Mouse (Mus musculus): Measurements from ENCODE around the gene Aldh3b1. TPM values are rescaled to one million over a fixed set of nuclear protein-coding genes. Genes with fewer than 3 reads are reported as not detected.
"Not testable (repeated sequence)": the region's sequence is repeated elsewhere in the genome, so short reads cannot be mapped to it uniquely, and the experiment has no call there.

Gene Aldh3b1
- polyA plus RNA-seq, 1 experiment from 2014 or later: 2.1 TPM

GRCm38 (mm10) chr19:3960211-3960610 lies 30.6 kb upstream of the Aldh3b1 start:
- Histone ChIP-seq H3K9ac (replicated peaks; ENCODE audit: low read depth, low read length) (no peak overlapping the region), H3K4me1 (ENCODE audit: control insufficient read depth, insufficient read depth, low read length) (no peaks in the 10 kb centered on the region), H3K27me3 (ENCODE audit: control insufficient read depth, insufficient read depth, low read length) (no peaks in the 10 kb centered on the region), H3K36me3 (ENCODE audit: control insufficient read depth, insufficient read depth, low read length) (no peaks in the 10 kb centered on the region), H3K4me2 (ENCODE audit: low read depth, low read length) (no peak overlapping the region), H3K9me3 (ENCODE audit: control insufficient read depth, low read length) (no peaks in the 10 kb centered on the region), H3K4me3 (ENCODE audit: low read depth, low read length) (no peak overlapping the region), H3K27ac (ENCODE audit: low read depth, low read length) (no peak overlapping the region)
- ATAC-seq (ENCODE audit: low read depth): no peak
- 88% methylated on average over 5 of the region's 5 CpGs for WGBS

- ATAC-seq (ENCODE audit: low read depth): no peak
- H3K27ac ChIP-seq (ENCODE audit: low read depth, low read length): no peak overlapping the region
Measured at GRCm38 (mm10) chr19:3959030-3959429, 29.4 kb upstream of the Aldh3b1 start.

GRCm38 (mm10) chr19:3958470-3958869 lies 28.9 kb upstream of the Aldh3b1 start, which contains the start of gene Aldh3b3:
TSS of gene Aldh3b3 (plus strand) at chr19:3958645.
- Histone ChIP-seq H3K27me3 (ENCODE audit: control insufficient read depth, insufficient read depth, low read length) (no peaks in the 10 kb centered on the region), H3K9ac (replicated peaks; ENCODE audit: low read depth, low read length) (no peak within 1 kb of the TSS), H3K9me3 (ENCODE audit: control insufficient read depth, low read length) (no peaks in the 10 kb centered on the region), H3K4me2 (ENCODE audit: low read depth, low read length) (no peak within 1 kb of the TSS), H3K36me3 (ENCODE audit: control insufficient read depth, insufficient read depth, low read length) (no peaks in the 10 kb centered on the region), H3K4me3 (ENCODE audit: low read depth, low read length) (no peak within 1 kb of the TSS), H3K4me1 (ENCODE audit: control insufficient read depth, insufficient read depth, low read length) (no peaks in the 10 kb centered on the region), H3K27ac (ENCODE audit: low read depth, low read length) (no peak within 1 kb of the TSS)
- no peak for ATAC-seq (ENCODE audit: low read depth)
- 81% methylated on average over 4 of the region's 4 CpGs for WGBS

More at GRCm38 (mm10) chr19:3959030-3959429, 29.4 kb upstream of the Aldh3b1 start:
- no peaks in the 10 kb centered on the region for H3K27me3 ChIP-seq (ENCODE audit: control insufficient read depth, insufficient read depth, low read length)
- no peaks in the 10 kb centered on the region for H3K36me3 ChIP-seq (ENCODE audit: control insufficient read depth, insufficient read depth, low read length)
- H3K4me2 ChIP-seq (ENCODE audit: low read depth, low read length): no peak overlapping the region
- H3K9ac ChIP-seq (replicated peaks; ENCODE audit: low read depth, low read length): no peak overlapping the region
- H3K4me3 ChIP-seq (ENCODE audit: low read depth, low read length): no peak overlapping the region
- no peaks in the 10 kb centered on the region for H3K4me1 ChIP-seq (ENCODE audit: control insufficient read depth, insufficient read depth, low read length)
- no peaks in the 10 kb centered on the region for H3K9me3 ChIP-seq (ENCODE audit: control insufficient read depth, low read length)

GRCm38 (mm10) chr19:3957296-3958036 lies 27.9 kb upstream of the Aldh3b1 start:
- H3K4me2 ChIP-seq (ENCODE audit: low read depth, low read length); H3K4me3 ChIP-seq (ENCODE audit: low read depth, low read length); H3K9ac ChIP-seq (replicated peaks; ENCODE audit: low read depth, low read length); H3K9me3 ChIP-seq (ENCODE audit: control insufficient read depth, low read length); H3K27ac ChIP-seq (ENCODE audit: low read depth, low read length); H3K36me3 ChIP-seq (ENCODE audit: control insufficient read depth, insufficient read depth, low read length); ATAC-seq (ENCODE audit: low read depth); H3K27me3 ChIP-seq (ENCODE audit: control insufficient read depth, insufficient read depth, low read length); H3K4me1 ChIP-seq (ENCODE audit: control insufficient read depth, insufficient read depth, low read length): not testable (repeated sequence)
- WGBS: 84% methylated on average over 5 of the region's 5 CpGs

GRCm38 (mm10) chr19:3955804-3956203 lies 26.2 kb upstream of the Aldh3b1 start:
- Histone ChIP-seq H3K4me1 (ENCODE audit: control insufficient read depth, insufficient read depth, low read length) (no peaks in the 10 kb centered on the region), H3K27ac (ENCODE audit: low read depth, low read length) (no peak overlapping the region), H3K9me3 (ENCODE audit: control insufficient read depth, low read length) (no peaks in the 10 kb centered on the region), H3K4me3 (ENCODE audit: low read depth, low read length) (no peak overlapping the region), H3K36me3 (ENCODE audit: control insufficient read depth, insufficient read depth, low read length) (no peaks in the 10 kb centered on the region), H3K27me3 (ENCODE audit: control insufficient read depth, insufficient read depth, low read length) (no peaks in the 10 kb centered on the region), H3K9ac (replicated peaks; ENCODE audit: low read depth, low read length) (no peak overlapping the region), H3K4me2 (ENCODE audit: low read depth, low read length) (no peak overlapping the region)
- ATAC-seq (ENCODE audit: low read depth): no peak
- WGBS: 54% methylated on average over 4 of the region's 4 CpGs

- H3K4me1 ChIP-seq (ENCODE audit: control insufficient read depth, insufficient read depth, low read length): no peaks in the 10 kb centered on the region
- no peak overlapping the region for H3K4me3 ChIP-seq (ENCODE audit: low read depth, low read length)
- no peak overlapping the region for H3K9ac ChIP-seq (replicated peaks; ENCODE audit: low read depth, low read length)
- H3K4me2 ChIP-seq (ENCODE audit: low read depth, low read length): no peak overlapping the region
- H3K36me3 ChIP-seq (ENCODE audit: control insufficient read depth, insufficient read depth, low read length): no peaks in the 10 kb centered on the region
- H3K27ac ChIP-seq (ENCODE audit: low read depth, low read length): no peak overlapping the region
- no peak for ATAC-seq (ENCODE audit: low read depth)
- H3K9me3 ChIP-seq (ENCODE audit: control insufficient read depth, low read length): no peaks in the 10 kb centered on the region
- 77% methylated on average over 3 of the region's 3 CpGs for WGBS
- H3K27me3 ChIP-seq (ENCODE audit: control insufficient read depth, insufficient read depth, low read length): no peaks in the 10 kb centered on the region
Measured at GRCm38 (mm10) chr19:3955033-3955432, 25.4 kb upstream of the Aldh3b1 start.

- Histone ChIP-seq H3K4me2 (ENCODE audit: low read depth, low read length) (no peak overlapping the region), H3K27ac (ENCODE audit: low read depth, low read length) (no peak overlapping the region), H3K4me1 (ENCODE audit: control insufficient read depth, insufficient read depth, low read length) (no peaks in the 10 kb centered on the region), H3K9me3 (ENCODE audit: control insufficient read depth, low read length) (no peaks in the 10 kb centered on the region), H3K27me3 (ENCODE audit: control insufficient read depth, insufficient read depth, low read length) (no peaks in the 10 kb centered on the region), H3K36me3 (ENCODE audit: control insufficient read depth, insufficient read depth, low read length) (no peaks in the 10 kb centered on the region), H3K9ac (replicated peaks; ENCODE audit: low read depth, low read length) (no peak overlapping the region), H3K4me3 (ENCODE audit: low read depth, low read length) (no peak overlapping the region)
- WGBS: 53% methylated on average over 1 of the region's 1 CpGs
- ATAC-seq (ENCODE audit: low read depth): no peak
Measured at GRCm38 (mm10) chr19:3952099-3952498, 22.5 kb upstream of the Aldh3b1 start.

- H3K4me3 ChIP-seq (ENCODE audit: low read depth, low read length): no peak overlapping the region
- H3K4me2 ChIP-seq (ENCODE audit: low read depth, low read length): no peak overlapping the region
- no peaks in the 10 kb centered on the region for H3K36me3 ChIP-seq (ENCODE audit: control insufficient read depth, insufficient read depth, low read length)
- no peaks in the 10 kb centered on the region for H3K27me3 ChIP-seq (ENCODE audit: control insufficient read depth, insufficient read depth, low read length)
- no peak for ATAC-seq (ENCODE audit: low read depth)
- no peak overlapping the region for H3K9ac ChIP-seq (replicated peaks; ENCODE audit: low read depth, low read length)
- no peak overlapping the region for H3K27ac ChIP-seq (ENCODE audit: low read depth, low read length)
- no peaks in the 10 kb centered on the region for H3K9me3 ChIP-seq (ENCODE audit: control insufficient read depth, low read length)
- no peaks in the 10 kb centered on the region for H3K4me1 ChIP-seq (ENCODE audit: control insufficient read depth, insufficient read depth, low read length)
Measured at GRCm38 (mm10) chr19:3951461-3951860, 21.9 kb upstream of the Aldh3b1 start.

GRCm38 (mm10) chr19:3950331-3950730 lies 20.7 kb upstream of the Aldh3b1 start:
- no peak overlapping the region for H3K27ac ChIP-seq (ENCODE audit: low read depth, low read length)
- H3K9ac ChIP-seq (replicated peaks; ENCODE audit: low read depth, low read length): no peak overlapping the region
- no peak overlapping the region for H3K4me3 ChIP-seq (ENCODE audit: low read depth, low read length)
- no peaks in the 10 kb centered on the region for H3K9me3 ChIP-seq (ENCODE audit: control insufficient read depth, low read length)
- no peaks in the 10 kb centered on the region for H3K36me3 ChIP-seq (ENCODE audit: control insufficient read depth, insufficient read depth, low read length)
- no peaks in the 10 kb centered on the region for H3K4me1 ChIP-seq (ENCODE audit: control insufficient read depth, insufficient read depth, low read length)
- H3K27me3 ChIP-seq (ENCODE audit: control insufficient read depth, insufficient read depth, low read length): no peaks in the 10 kb centered on the region
- no peak for ATAC-seq (ENCODE audit: low read depth)
- 79% methylated on average over 3 of the region's 3 CpGs for WGBS
- H3K4me2 ChIP-seq (ENCODE audit: low read depth, low read length): no peak overlapping the region

All from neural tube, embryonic 14.5 days (tissue).